Comparison of ENCODE assay signal across 8 mouse cellular contexts in genomic region chr2:153610426-153611240, GRCm38 (mm10). TPM values are rescaled to one million over a fixed set of nuclear protein-coding genes. Genes with fewer than 3 reads are reported as not detected.
DNase-seq lines count a peak whose midpoint lies in the region; ATAC-seq and TF ChIP-seq lines count a peak whose summit lies in the region.

No protein-coding gene starts in this region.

- no peak overlapping the region for H3K9ac ChIP-seq in lung, postnatal 0 days (replicated peaks; ENCODE audit: low read depth)
- H3K9ac ChIP-seq in liver, embryonic 15.5 days: peak overlapping the region; percentile 25; the same call in 1 of the 2 replicates

- 0 out of 2 replicates have a peak, but pooled peaks have one; percentile 11 for TF ChIP-seq CTCF in lung, postnatal 0 days (IDR thresholded peaks at IDR 0.05)

- whole genome bisulfite sequencing in lung, postnatal 0 days: 27% methylated on average over 14 of the region's 14 CpGs
- WGBS in liver, embryonic 15.5 days (ENCODE audit: insufficient replicate concordance): 5% methylated on average over 14 of the region's 14 CpGs

- peaks cover 14% of the 10 kb centered on the region; the same call in 1 of the 2 replicates for H3K4me1 ChIP-seq in lung, postnatal 0 days (ENCODE audit: insufficient read depth, low read depth, low read length)
- H3K4me1 ChIP-seq in liver, embryonic 15.5 days (replicated peaks): peaks cover 69% of the 10 kb centered on the region

- H3K27ac ChIP-seq in lung, postnatal 0 days (ENCODE audit: low read length): peak overlapping the region; percentile 52; the same call in 1 of the 2 replicates
- H3K27ac ChIP-seq in liver, embryonic 15.5 days (replicated peaks): peak overlapping the region; percentile 94

- H3K27me3 ChIP-seq in lung, postnatal 0 days (replicated peaks; ENCODE audit: insufficient read depth, low read length): no peaks in the 10 kb centered on the region
- no peaks in the 10 kb centered on the region for H3K27me3 ChIP-seq in liver, embryonic 15.5 days

- H3K9me3 ChIP-seq in lung, postnatal 0 days (ENCODE audit: low read length): no peaks in the 10 kb centered on the region
- H3K9me3 ChIP-seq in liver, embryonic 15.5 days (replicated peaks): no peaks in the 10 kb centered on the region

- peak; percentile 50 for DNase-seq in lung, postnatal 0 days (ENCODE audit: low spot score)
- DNase-seq in lung, postnatal 36 days: no peak
- peak; percentile 50 for DNase-seq in c-Kit-positive CD71-positive TER-119-positive erythroid progenitor cells, embryonic 14.5 days (ENCODE audit: low spot score)
- DNase-seq in testis, postnatal 14 days (ENCODE audit: low spot score): peak; percentile 28
- no peak for DNase-seq in Muller cell, postnatal 12 days (ENCODE audit: inconsistent ontology term)
- no peak for DNase-seq in layer of hippocampus, postnatal 25 days (ENCODE audit: extremely low spot score in 1 of 2, low spot score in 1 of 2)

- H3K4me3 ChIP-seq in lung, postnatal 0 days (ENCODE audit: low read depth, low read length): no peak overlapping the region
- H3K4me3 ChIP-seq in liver, embryonic 15.5 days (replicated peaks): no peak overlapping the region

- H3K4me2 ChIP-seq in lung, postnatal 0 days (replicated peaks; ENCODE audit: low read depth, low read length): no peak overlapping the region
- H3K4me2 ChIP-seq in liver, embryonic 15.5 days: peak overlapping the region; percentile 25

- peak; percentile 29 for ATAC-seq in lung, postnatal 0 days
- ATAC-seq in hematopoietic stem cell, adult 5-6 weeks (replicated peaks in 1 of 2; ENCODE audit: insufficient read depth in 1 of 2, low FRiP score in 2 of 2, low TSS enrichment in 1 of 2, low read depth in 1 of 2, poor library complexity in 2 of 2, severe bottlenecking in 2 of 2): peak; percentile 65 to 66
- ATAC-seq in liver, embryonic 15.5 days (ENCODE audit: insufficient read depth): peak; percentile 38; the same call in 1 of the 2 replicates

- no peak for TF ChIP-seq EP300 in lung, postnatal 0 days (IDR thresholded peaks at IDR 0.05)

- no peaks in the 10 kb centered on the region for H3K36me3 ChIP-seq in lung, postnatal 0 days (ENCODE audit: insufficient read depth, low read length)
- no peaks in the 10 kb centered on the region for H3K36me3 ChIP-seq in liver, embryonic 15.5 days (replicated peaks)

RNA-seq across cellular contexts. Expression of gene Commd7, which starts 21.9 kb away (rescaled TPM):
- 71.8 and 73.3 TPM in 2 replicates for polyA plus RNA-seq in lung, postnatal 0 days (2015; fragmentation: Nextera tagmentation; extraction: Ambion mirVana)
- 37.0 and 55.8 TPM in 2 replicates for total RNA-seq in hematopoietic stem cell, adult 5-6 weeks (2017)
- 28.1 and 28.2 TPM in 2 replicates for polyA plus RNA-seq in liver, embryonic 15.5 days (2015; fragmentation: Nextera tagmentation; extraction: Ambion mirVana)
- 10 to 100 TPM; 29.1 to 30.9 TPM for total RNA-seq in layer of hippocampus, postnatal 25 days (2021)

RNA-seq across cellular contexts. Expression of gene Dnmt3b, which starts 38.6 kb away (rescaled TPM):
- 3.3 and 4.2 TPM in 2 replicates for polyA plus RNA-seq in lung, postnatal 0 days (2015; fragmentation: Nextera tagmentation; extraction: Ambion mirVana)
- 41.4 and 43.8 TPM in 2 replicates for total RNA-seq in hematopoietic stem cell, adult 5-6 weeks (2017)
- polyA plus RNA-seq in liver, embryonic 15.5 days (2015; fragmentation: Nextera tagmentation; extraction: Ambion mirVana): 4.3 and 4.4 TPM in 2 replicates
- total RNA-seq in layer of hippocampus, postnatal 25 days (2021): 1 to 10 TPM in 1 of 2 experiments, under 1 TPM in 1; 0.84 to 1.3 TPM

Comparison
In these comparisons a context has a peak if more than half of its experiments do, and no peak if none do; other contexts are left out.
1. DNase-seq: peak in lung, postnatal 0 days (single experiment), c-Kit-positive CD71-positive TER-119-positive erythroid progenitor cells, embryonic 14.5 days (single experiment) and testis, postnatal 14 days (single experiment); none in lung, postnatal 36 days (single experiment), Muller cell, postnatal 12 days (single experiment) and layer of hippocampus, postnatal 25 days (0 of 2).
2. RNA of gene Dnmt3b, which starts 38.6 kb away (total RNA-seq): 41.4 to 43.8 TPM in hematopoietic stem cell, adult 5-6 weeks; 0.84 to 1.3 TPM in layer of hippocampus, postnatal 25 days; every median in the first group is over 10 times any median in the second.
3. Peak in every context shown above with its lines, with median percentiles within 50 percentile points of each other: ATAC-seq.